Mouse (Mus musculus) MEL-GATA-1-ER (cell line): ENCODE results near the gene Tenm4.

Experiments used
- DNase-seq: peaks from one replicate; pipeline ENCODE4 v3.0.0-alpha.2; 2012; ENCODE audit warnings: low read depth; ENCODE audit errors: extremely low read depth

Tenm4 gene

DNA sequence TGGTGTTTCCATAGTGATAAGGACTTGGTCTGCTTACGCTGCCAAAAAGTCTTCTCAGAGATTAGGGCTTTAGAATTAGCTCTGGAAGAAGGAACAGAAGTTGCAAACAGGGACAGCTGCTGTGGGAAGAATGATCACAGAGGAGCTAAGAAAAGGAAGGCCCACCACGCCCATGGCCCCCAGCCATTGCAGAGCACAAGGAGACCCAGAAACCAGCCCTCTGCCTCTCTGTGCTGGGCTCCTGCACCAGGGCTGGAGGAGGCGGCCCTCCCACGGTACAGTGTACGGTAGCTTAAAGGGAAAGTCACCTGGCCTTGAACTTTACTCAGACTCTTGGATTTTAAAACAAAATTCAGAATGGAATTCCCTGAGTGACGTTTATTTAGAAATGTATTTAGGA is 597.7 kb downstream of the Tenm4 start:
- DNase-seq, result no peak

- DNase-seq, result no peak
Measured at GRCm38 (mm10) chr7:96769784-96770183, 598.7 kb downstream of the Tenm4 start.

- no peak for DNase-seq
Measured at GRCm38 (mm10) chr7:96772966-96773365, 601.9 kb downstream of the Tenm4 start.

DNA sequence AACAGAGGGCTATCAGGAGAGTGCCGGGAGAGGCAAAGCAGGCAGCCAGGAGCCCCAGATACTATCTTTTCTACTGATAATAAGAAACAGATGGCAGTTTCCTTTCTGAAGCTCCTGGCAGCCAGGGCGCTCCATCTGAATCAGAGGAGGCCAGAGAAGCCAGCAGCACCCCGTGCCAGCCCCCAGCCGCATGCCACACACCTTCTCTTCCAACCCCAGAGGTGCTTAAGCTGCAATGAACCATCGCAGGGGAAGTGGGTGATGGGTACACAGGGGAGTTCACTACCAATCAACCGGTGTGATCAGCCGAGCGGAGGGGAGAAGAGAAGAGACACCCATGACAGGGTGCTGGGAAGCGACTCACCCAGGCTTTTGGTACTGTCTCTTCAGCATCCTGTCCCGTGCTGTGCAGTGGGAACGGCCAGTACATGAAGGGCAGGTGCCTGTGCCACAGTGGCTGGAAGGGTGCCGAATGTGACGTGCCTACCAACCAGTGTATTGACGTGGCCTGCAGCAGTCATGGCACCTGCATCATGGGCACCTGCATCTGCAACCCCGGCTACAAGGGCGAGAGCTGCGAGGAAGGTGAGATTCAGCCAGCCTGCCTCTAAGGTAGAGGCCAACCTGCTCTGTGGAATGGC is 602.7 kb downstream of the Tenm4 start:
- DNase-seq, result no peak

- DNase-seq, result no peak
Measured at GRCm38 (mm10) chr7:96775080-96775486, 604.0 kb downstream of the Tenm4 start.

DNA sequence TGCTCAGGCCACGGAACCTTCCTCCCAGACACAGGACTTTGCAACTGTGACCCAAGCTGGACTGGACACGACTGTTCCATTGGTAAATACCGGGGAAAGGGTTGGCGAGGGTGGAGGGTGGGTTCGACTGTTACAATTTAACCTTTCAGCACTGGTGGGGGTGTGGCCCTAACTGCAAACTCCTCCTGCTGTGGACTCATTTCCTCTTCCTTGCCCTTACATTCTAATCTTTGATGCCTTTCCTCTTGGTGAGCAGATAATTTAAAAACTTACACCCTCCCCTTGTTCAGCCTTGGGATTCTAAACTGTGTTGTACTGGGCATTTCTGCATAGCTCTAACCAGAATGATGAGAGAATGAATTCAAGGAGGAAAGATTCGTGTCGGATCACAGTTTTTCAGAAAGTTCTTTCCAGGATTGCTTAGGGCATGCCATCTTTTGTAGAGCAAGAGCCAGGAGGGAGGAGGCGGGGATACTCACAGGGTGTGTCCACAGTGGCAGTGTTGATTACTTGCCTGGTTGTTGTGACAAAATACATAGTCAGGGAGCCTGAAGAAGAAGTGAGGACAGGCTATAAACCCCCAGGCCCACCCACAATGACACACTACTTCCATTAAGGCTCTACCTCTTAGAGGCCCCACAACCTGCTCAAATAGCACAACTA is 607.0 kb downstream of the Tenm4 start:
- peak; percentile 95 for DNase-seq

DNA sequence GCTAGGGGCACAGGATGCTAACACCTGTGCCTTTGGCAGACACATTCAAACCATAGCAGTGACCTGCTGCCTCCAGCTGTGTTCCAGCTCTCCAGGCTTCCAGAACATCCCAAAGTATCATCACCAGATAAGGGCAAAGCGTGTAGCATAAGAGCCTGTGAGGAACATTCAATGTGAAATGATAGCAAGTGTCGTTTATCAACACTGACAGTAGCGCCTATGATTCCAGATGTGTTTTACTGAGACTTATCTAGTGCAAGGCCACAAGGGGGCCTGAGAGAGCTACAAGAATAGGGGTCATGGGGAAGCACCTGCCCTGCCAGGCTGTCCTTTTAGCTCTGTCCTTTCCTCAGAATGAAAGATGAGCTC is 607.5 kb downstream of the Tenm4 start:
- DNase-seq, result peak; percentile 87

GRCm38 (mm10) chr7:96780556-96780955 is 609.5 kb downstream of the Tenm4 start:
- DNase-seq, result no peak

- peak; percentile 90 for DNase-seq
Measured at GRCm38 (mm10) chr7:96781068-96781467, 610.0 kb downstream of the Tenm4 start.

DNA sequence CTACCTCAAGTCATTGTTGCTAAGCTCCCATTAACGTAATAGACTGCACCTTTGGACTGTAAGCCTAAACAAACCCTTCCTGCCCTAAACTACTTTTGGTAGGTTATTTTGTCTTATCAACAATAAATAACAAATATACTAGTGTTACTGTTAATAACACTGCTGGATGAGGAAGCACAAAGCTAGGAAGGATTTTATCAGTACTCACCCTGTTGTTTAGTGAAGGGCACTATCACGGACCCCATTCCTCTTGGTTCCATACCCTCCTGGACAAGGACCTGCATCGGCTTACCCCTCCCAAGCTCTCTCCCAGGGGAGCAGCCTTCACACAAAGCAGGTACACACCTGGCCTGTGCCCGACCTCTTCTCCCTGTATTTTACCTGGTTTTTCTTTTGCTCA is 611.6 kb downstream of the Tenm4 start:
- DNase-seq, result no peak

- no peak for DNase-seq
Measured at GRCm38 (mm10) chr7:96785808-96786207, 614.8 kb downstream of the Tenm4 start.

GRCm38 (mm10) chr7:96786262-96787044 is 615.4 kb downstream of the Tenm4 start:
- DNase-seq, result no peak

GRCm38 (mm10) chr7:96788135-96788534 is 617.1 kb downstream of the Tenm4 start:
- no peak for DNase-seq

DNA sequence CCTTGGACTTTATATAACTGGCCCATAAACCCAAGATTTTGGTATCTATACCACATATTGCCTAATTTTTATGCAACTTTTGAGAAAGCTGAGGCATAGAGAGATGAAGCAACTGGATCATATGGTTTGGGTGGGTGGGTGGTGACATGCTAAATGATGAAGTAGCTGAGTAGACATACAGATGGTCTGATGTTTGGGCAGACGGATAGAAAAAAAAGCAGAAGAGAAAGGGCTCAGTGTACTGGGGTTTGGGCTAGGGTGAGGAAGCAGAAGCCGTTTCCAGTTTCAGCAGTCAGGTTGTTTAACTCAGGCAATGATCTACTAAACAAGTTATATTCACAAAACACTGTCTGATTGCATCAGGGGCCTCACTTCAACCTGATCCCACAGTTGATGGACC is 619.3 kb downstream of the Tenm4 start:
- DNase-seq, result no peak

GRCm38 (mm10) chr7:96792456-96793229 is 621.6 kb downstream of the Tenm4 start:
- DNase-seq, result no peak

DNA sequence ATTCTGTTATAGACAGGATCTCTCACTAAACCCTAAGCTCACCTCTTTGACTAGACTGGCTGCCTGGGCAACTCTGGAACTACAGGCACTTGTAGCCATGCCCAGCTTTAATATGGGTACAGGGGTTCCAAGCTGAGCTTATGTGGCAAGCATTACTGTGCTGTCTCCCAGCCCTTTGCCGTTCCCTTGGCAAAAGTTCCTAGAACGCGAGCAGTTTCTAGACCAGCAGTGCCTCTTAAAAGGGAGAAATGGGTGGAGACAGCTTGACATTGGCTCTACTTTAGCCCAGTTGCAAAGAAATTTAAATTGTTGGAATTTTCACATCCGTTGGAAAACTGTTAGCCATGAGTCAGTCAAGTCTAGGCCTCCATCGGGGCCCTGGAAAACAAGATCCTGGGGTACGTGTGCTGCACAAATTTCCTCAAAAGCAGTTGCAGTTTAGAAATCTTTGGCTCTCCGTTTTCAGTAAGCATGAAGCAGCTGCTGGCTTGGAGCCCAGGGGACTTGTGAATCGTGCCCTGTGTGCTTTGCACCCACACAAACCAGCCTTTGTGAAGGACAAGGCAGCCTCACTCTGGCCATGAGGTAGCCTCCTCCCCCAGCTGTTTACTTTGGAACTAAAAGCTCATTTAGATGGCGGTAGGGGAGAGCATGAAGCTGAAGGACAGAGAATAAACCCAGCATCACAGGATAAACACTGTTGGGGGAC is 625.1 kb downstream of the Tenm4 start:
- DNase-seq, result no peak

- DNase-seq, result no peak
Measured at GRCm38 (mm10) chr7:96796788-96797485, 625.9 kb downstream of the Tenm4 start.

GRCm38 (mm10) chr7:96797716-96798332 is 626.8 kb downstream of the Tenm4 start:
- no peak for DNase-seq

- DNase-seq, result no peak
Measured at GRCm38 (mm10) chr7:96799816-96800215, 628.8 kb downstream of the Tenm4 start.

DNA sequence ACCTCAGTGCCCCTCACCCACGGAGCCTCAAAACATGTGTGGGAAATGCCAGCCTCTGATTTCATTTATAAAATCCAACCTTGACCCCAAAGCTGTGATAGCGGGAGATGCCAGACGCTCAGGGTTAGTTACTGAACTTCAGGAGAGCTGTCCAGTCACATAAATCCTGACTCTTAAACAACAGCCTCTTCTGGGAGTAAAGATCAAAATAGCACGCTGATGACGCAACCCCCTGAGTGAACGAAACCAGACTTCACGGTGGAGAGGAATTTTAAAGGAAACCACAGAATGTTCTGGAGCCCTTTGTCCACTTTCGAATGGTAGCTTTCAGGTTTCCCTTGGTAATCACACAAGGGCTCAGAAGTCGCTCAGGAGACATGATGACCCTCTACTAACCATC is 630.3 kb downstream of the Tenm4 start:
- DNase-seq, result no peak
